Mouse (Mus musculus) spleen, adult 2 months (tissue): Measurements from ENCODE around the gene Efhd2. TPM values are rescaled to one million over a fixed set of nuclear protein-coding genes. Genes with fewer than 3 reads are reported as not detected.

Experiments
- DNase-seq, 2 experiments: peaks; one replicate each; pipeline versions ENCODE4 v3.0.0 to v3.0.0-alpha.2; 2012 to 2021; ENCODE audit warnings: low spot score in 2 of 2, low read depth in 1 of 2
- H3K27ac ChIP-seq: fragments of 200-500 bp; 2 replicates; pipeline ENCODE4 v1.5.1; 2012; ENCODE audit warnings: low read length, inconsistent platforms; ENCODE audit not compliant: insufficient read depth
- H3K27me3 ChIP-seq: fragments of 200-500 bp; 2 replicates; pipeline ENCODE4 v1.6.1; 2012; ENCODE audit warnings: mild to moderate bottlenecking, moderate library complexity, low read length, inconsistent platforms; ENCODE audit not compliant: control insufficient read depth, insufficient read depth
- H3K36me3 ChIP-seq: fragments of 200-500 bp; 2 replicates; pipeline ENCODE4 v1.6.1; 2012; ENCODE audit warnings: mild to moderate bottlenecking, low read length, inconsistent platforms; ENCODE audit not compliant: control insufficient read depth, insufficient read depth
- H3K4me1 ChIP-seq: fragments of 200-500 bp; 2 replicates; pipeline ENCODE4 v1.6.1; 2011; ENCODE audit warnings: inconsistent platforms; ENCODE audit not compliant: control insufficient read depth, insufficient read depth, insufficient read length
- H3K4me3 ChIP-seq: fragments of 200-500 bp; 2 replicates; pipeline ENCODE4 v1.5.1; 2011; ENCODE audit warnings: mild to moderate bottlenecking, inconsistent platforms; ENCODE audit not compliant: insufficient read depth, insufficient read length; ENCODE audit errors: extremely low read depth
- CTCF ChIP-seq: fragments of 200-500 bp; IDR thresholded peaks from 2 replicates; pipeline ENCODE4 v1.5.1; 2011; ENCODE audit warnings: mild to moderate bottlenecking, inconsistent platforms; ENCODE audit not compliant: insufficient read depth, insufficient read length, insufficient replicate concordance; ENCODE audit errors: extremely low read depth
- POLR2A ChIP-seq: fragments of 200-500 bp; IDR thresholded peaks from 2 replicates; pipeline ENCODE4 v1.6.1; 2011; ENCODE audit warnings: low read depth, low read length, inconsistent platforms
- WGBS: fragments of 180-500 bp; shearing (Covaris S2); methylation state at CpG from one replicate; pipeline ENCODE4 v1.1.7; 2018; 5-methylcytosine and 5-hydroxymethylcytosine counted together
- polyA plus RNA-seq: library from polyadenylated mRNA; depleted of rRNA; stranded (reverse); fragments of >200 nt; gene quantifications from 2 replicates; pipeline ENCODE4 v1.2.3, GENCODE M21; 2012

The Efhd2 gene
- polyA plus RNA-seq, 1 experiment = 108 TPM

- WGBS = 70% methylated on average over 4 of the region's 4 CpGs
- no peaks in the 10 kb centered on the region for H3K36me3 ChIP-seq
- TF ChIP-seq POLR2A (no peak), CTCF (no peak)
- DNase-seq = no peak
- no peaks in the 10 kb centered on the region; the same call in 1 of the 2 replicates for H3K4me1 ChIP-seq
- no peak overlapping the region for H3K4me3 ChIP-seq
- H3K27ac ChIP-seq = no peak overlapping the region
- H3K27me3 ChIP-seq = no peaks in the 10 kb centered on the region
Measured at GRCm38 (mm10) chr4:141879074-141879473, 4.4 kb upstream of the Efhd2 start.

DNA sequence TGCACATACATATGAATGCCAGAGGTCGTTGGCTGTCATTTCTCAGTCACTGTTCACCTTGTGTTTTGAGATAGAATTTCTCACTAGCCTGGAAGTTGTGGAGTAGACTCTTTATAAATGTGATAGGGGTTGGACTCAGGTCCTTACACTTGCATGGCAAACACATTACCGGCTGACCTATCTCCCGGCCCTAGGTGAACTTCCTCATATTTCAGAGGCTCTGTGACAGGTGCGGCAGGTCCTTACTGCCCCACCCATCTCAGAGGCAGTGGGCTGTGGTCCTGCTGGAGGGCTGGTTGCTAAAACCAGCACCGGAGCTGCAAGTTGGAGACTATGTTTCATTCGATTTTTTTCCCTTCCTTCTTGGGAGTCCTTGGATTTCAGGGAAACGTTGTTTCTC lies 3.9 kb upstream of the Efhd2 start:
- Histone ChIP-seq H3K27ac (no peak overlapping the region), H3K36me3 (no peaks in the 10 kb centered on the region), H3K4me1 (no peaks in the 10 kb centered on the region; the same call in 1 of the 2 replicates), H3K4me3 (no peak overlapping the region), H3K27me3 (no peaks in the 10 kb centered on the region)
- 33% methylated on average over 7 of the region's 7 CpGs for WGBS
- no peak for TF ChIP-seq POLR2A
- TF ChIP-seq CTCF = no peak
- DNase-seq = no peak

GRCm38 (mm10) chr4:141875481-141876108 lies 875 bp upstream of the Efhd2 start:
- Histone ChIP-seq H3K27me3 (no peaks in the 10 kb centered on the region), H3K27ac (no peak overlapping the region), H3K4me3 (no peak overlapping the region), H3K36me3 (peaks cover 2% of the 10 kb centered on the region; the same call in 1 of the 2 replicates), H3K4me1 (peaks cover 9% of the 10 kb centered on the region)
- DNase-seq = no peak
- WGBS = 31% methylated on average over 8 of the region's 8 CpGs
- TF ChIP-seq POLR2A (no peak), CTCF (no peak)

DNA sequence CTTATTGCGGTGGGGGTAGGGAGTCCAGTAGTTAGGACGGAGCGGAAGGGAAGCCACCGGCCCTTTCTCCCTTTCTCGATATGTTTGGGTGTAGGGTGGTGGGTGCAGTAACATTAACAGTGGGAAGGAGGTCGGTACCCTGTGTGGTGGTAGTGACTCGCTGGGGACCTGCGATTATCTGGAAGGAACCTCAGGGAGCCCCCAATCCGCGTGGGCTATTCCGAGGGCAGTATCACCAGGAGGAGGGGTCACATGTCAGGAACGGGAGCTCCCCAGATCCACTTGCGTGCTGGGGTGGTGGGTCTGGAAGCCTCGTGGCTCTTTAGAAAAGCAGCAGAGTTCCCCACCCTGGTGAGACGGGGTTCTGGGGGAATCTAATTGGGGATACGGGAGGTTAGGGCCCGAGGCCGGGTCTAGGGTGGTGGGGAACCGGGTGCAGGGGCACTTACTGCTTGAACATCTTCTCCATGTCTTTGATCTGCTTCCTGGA lies 564 bp downstream of the Efhd2 start:
- TF ChIP-seq CTCF (no peak), POLR2A (no peak)
- under 1% methylated on average over 19 of the region's 19 CpGs for WGBS
- Histone ChIP-seq H3K27me3 (no peaks in the 10 kb centered on the region), H3K27ac (peak overlapping the region; percentile 38), H3K36me3 (peaks cover 2% of the 10 kb centered on the region; the same call in 1 of the 2 replicates), H3K4me1 (peaks cover 9% of the 10 kb centered on the region), H3K4me3 (peak overlapping the region; percentile 84)
- no peak for DNase-seq

GRCm38 (mm10) chr4:141872977-141873376 lies 1.7 kb downstream of the Efhd2 start:
- Histone ChIP-seq H3K4me1 (peaks cover 9% of the 10 kb centered on the region), H3K27me3 (no peaks in the 10 kb centered on the region), H3K4me3 (peak overlapping the region; percentile 84; the same call in 1 of the 2 replicates), H3K27ac (peak overlapping the region; percentile 24; the same call in 1 of the 2 replicates), H3K36me3 (peaks cover 2% of the 10 kb centered on the region; the same call in 1 of the 2 replicates)
- TF ChIP-seq POLR2A (no peak), CTCF (no peak)
- 85% methylated on average over 9 of the region's 9 CpGs for WGBS
- no peak for DNase-seq

GRCm38 (mm10) chr4:141871909-141872308 lies 2.8 kb downstream of the Efhd2 start:
- peaks cover 2% of the 10 kb centered on the region; the same call in 1 of the 2 replicates for H3K36me3 ChIP-seq
- H3K4me3 ChIP-seq = peak overlapping the region; percentile 24; the same call in 1 of the 2 replicates
- peaks cover 9% of the 10 kb centered on the region for H3K4me1 ChIP-seq
- no peaks in the 10 kb centered on the region for H3K27me3 ChIP-seq
- TF ChIP-seq POLR2A (no peak), CTCF (no peak)
- no peak for DNase-seq
- WGBS = 76% methylated on average over 9 of the region's 9 CpGs
- H3K27ac ChIP-seq = peak overlapping the region; percentile 44

GRCm38 (mm10) chr4:141871333-141871725 lies 3.4 kb downstream of the Efhd2 start:
- Histone ChIP-seq H3K4me3 (no peak overlapping the region), H3K4me1 (peaks cover 9% of the 10 kb centered on the region), H3K27ac (peak overlapping the region; percentile 44; the same call in 1 of the 2 replicates), H3K27me3 (no peaks in the 10 kb centered on the region), H3K36me3 (peaks cover 2% of the 10 kb centered on the region; the same call in 1 of the 2 replicates)
- TF ChIP-seq POLR2A = no peak
- no peak for TF ChIP-seq CTCF
- 93% methylated on average over 3 of the region's 3 CpGs for WGBS
- no peak for DNase-seq
